Mouse (Mus musculus) testis, adult 2 months (tissue): ENCODE measurements at regions not wholly inside any gene's neighbourhood (a gene's known extent, or its start where the extent isn't known, plus 50 kb on each side); places are given as distances from the start of the nearest gene placed in this dataset.

ENCODE experiments used
- CTCF ChIP-seq: fragments of 200-500 bp; IDR thresholded peaks from 2 replicates; pipeline ENCODE4 v1.5.1; 2012; ENCODE audit warnings: low read depth, mild to moderate bottlenecking, inconsistent platforms, low read length, moderate library complexity; ENCODE audit not compliant: control insufficient read depth, insufficient read depth, insufficient replicate concordance
- POLR2A ChIP-seq: fragments of 200-500 bp; IDR thresholded peaks from 2 replicates; pipeline ENCODE4 v1.6.1; 2012; ENCODE audit warnings: low read depth, mild to moderate bottlenecking, inconsistent platforms, low read length, moderate library complexity; ENCODE audit not compliant: control insufficient read depth

DNA sequence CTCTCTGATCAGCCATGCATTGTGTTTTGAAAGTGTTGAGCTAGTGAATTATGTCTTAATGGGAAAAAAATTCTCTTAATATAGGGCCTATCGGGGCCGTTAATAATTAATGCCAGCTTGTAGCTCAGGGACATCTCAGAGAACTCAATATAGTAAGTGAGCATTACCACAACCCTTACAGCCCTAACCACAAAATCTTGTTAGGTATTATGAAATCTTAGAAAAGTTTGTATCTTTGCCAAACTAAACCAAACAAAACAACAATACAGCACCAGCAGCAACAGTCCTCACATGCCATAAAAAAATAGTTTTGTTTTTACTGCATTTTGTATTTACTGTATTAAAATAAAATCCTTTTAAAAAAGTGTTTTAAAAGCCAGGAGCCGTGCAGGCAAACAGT, 277.8 kb downstream of the Etnk1 start:
- TF ChIP-seq CTCF (no peak), POLR2A (no peak)
